Mouse (Mus musculus) liver, adult 2 months (tissue): ENCODE results near the gene Acvr2b. TPM values are rescaled to one million over a fixed set of nuclear protein-coding genes. Genes with fewer than 3 reads are reported as not detected.

Source experiments
- DNase-seq: peaks from one replicate; pipeline ENCODE4 v3.0.0-alpha.2; 2011; ENCODE audit warnings: low read depth, low spot score; ENCODE audit errors: extremely low read depth
- H3K27ac ChIP-seq: fragments of 200-500 bp; replicated peaks from 2 replicates; pipeline ENCODE4 v1.5.1; 2012; ENCODE audit warnings: low read depth, mild to moderate bottlenecking, control low read depth, inconsistent platforms, low read length; ENCODE audit not compliant: insufficient read depth
- H3K27me3 ChIP-seq: fragments of 200-500 bp; 2 replicates; pipeline ENCODE4 v1.6.1; 2012; ENCODE audit warnings: mild to moderate bottlenecking, moderate library complexity, low read length, inconsistent platforms; ENCODE audit not compliant: control insufficient read depth, insufficient read depth
- H3K36me3 ChIP-seq: fragments of 200-500 bp; 2 replicates; pipeline ENCODE4 v1.6.1; 2012; ENCODE audit warnings: low read length, inconsistent platforms; ENCODE audit not compliant: control insufficient read depth, insufficient read depth
- H3K4me1 ChIP-seq: fragments of 200-500 bp; 2 replicates; pipeline ENCODE4 v1.6.1; 2011; ENCODE audit warnings: low read length; ENCODE audit not compliant: control insufficient read depth, insufficient read depth
- H3K4me3 ChIP-seq: fragments of 200-500 bp; 2 replicates; pipeline ENCODE4 v1.5.1; 2011; ENCODE audit warnings: low read depth, mild to moderate bottlenecking, control low read depth, low read length, moderate library complexity; ENCODE audit not compliant: insufficient read depth
- H3K79me2 ChIP-seq: fragments of 200-500 bp; 2 replicates; pipeline ENCODE4 v1.6.1; 2012; ENCODE audit warnings: inconsistent platforms, mild to moderate bottlenecking, low read length, moderate library complexity; ENCODE audit not compliant: control insufficient read depth, insufficient read depth
- H3K9ac ChIP-seq: fragments of 200-500 bp; 2 replicates; pipeline ENCODE4 v1.6.1; 2012; ENCODE audit warnings: low read depth, mild to moderate bottlenecking, control low read depth, inconsistent platforms, low read length
- CTCF ChIP-seq: fragments of 200-500 bp; IDR thresholded peaks from 2 replicates; pipeline ENCODE4 v1.5.1; 2011; ENCODE audit warnings: low read depth, low read length, control low read depth
- POLR2A ChIP-seq: fragments of 200-500 bp; IDR thresholded peaks from 2 replicates; pipeline ENCODE4 v1.6.1; 2011; ENCODE audit warnings: low read length, control low read depth; ENCODE audit not compliant: insufficient read depth; ENCODE audit errors: extremely low read depth
- WGBS: fragments of 180-500 bp; shearing (Covaris S2); methylation state at CpG from one replicate; pipeline ENCODE4 v1.1.7; 2018; 5-methylcytosine and 5-hydroxymethylcytosine counted together
- polyA plus RNA-seq: library from polyadenylated mRNA; depleted of rRNA; stranded (reverse); fragments of >200 nt; gene quantifications from 2 replicates; pipeline ENCODE4 v1.2.3, GENCODE M21; 2012
- total RNA-seq: library from RNA; depleted of rRNA; stranded (reverse); fragments of >200 nt; gene quantifications from 2 replicates; pipeline ENCODE4 v1.2.3, GENCODE M21; 2014

Gene Acvr2b
- total and polyA plus RNA-seq, 2 experiments, result 4.2 to 4.8 TPM

GRCm38 (mm10) chr9:119408898-119409664, 7.2 kb downstream of the Acvr2b start:
- Histone ChIP-seq H3K27ac (no peak overlapping the region; the same call in 1 of the 2 replicates), H3K4me1 (peaks cover 14% of the 10 kb centered on the region), H3K9ac (no peak overlapping the region), H3K36me3 (no peaks in the 10 kb centered on the region), H3K79me2 (peaks cover 39% of the 10 kb centered on the region), H3K27me3 (no peaks in the 10 kb centered on the region), H3K4me3 (no peak overlapping the region)
- WGBS, result 75% methylated on average over 11 of the region's 11 CpGs
- no peak for DNase-seq
- no peak for TF ChIP-seq POLR2A
- TF ChIP-seq CTCF, result no peak

GRCm38 (mm10) chr9:119409864-119410263, 7.9 kb downstream of the Acvr2b start:
- Histone ChIP-seq H3K9ac (no peak overlapping the region), H3K4me3 (no peak overlapping the region), H3K36me3 (no peaks in the 10 kb centered on the region), H3K27me3 (no peaks in the 10 kb centered on the region), H3K4me1 (peaks cover 14% of the 10 kb centered on the region), H3K27ac (no peak overlapping the region), H3K79me2 (peaks cover 42% of the 10 kb centered on the region)
- TF ChIP-seq CTCF (no peak), POLR2A (no peak)
- DNase-seq, result peak; percentile 61
- WGBS, result 56% methylated on average over 5 of the region's 5 CpGs

- TF ChIP-seq POLR2A, result no peak
- TF ChIP-seq CTCF, result no peak
- Histone ChIP-seq H3K36me3 (no peaks in the 10 kb centered on the region), H3K9ac (no peak overlapping the region), H3K4me1 (no peaks in the 10 kb centered on the region), H3K27ac (no peak overlapping the region), H3K4me3 (peak overlapping the region; percentile 38; the same call in 1 of the 2 replicates), H3K27me3 (no peaks in the 10 kb centered on the region), H3K79me2 (peaks cover 34% of the 10 kb centered on the region; the same call in 1 of the 2 replicates)
- no peak for DNase-seq
- 83% methylated on average over 18 of the region's 18 CpGs for WGBS
Observed at GRCm38 (mm10) chr9:119418025-119418424, 16.1 kb downstream of the Acvr2b start.

- WGBS, result 96% methylated on average over 12 of the region's 12 CpGs
- Histone ChIP-seq H3K27ac (no peak overlapping the region), H3K27me3 (no peaks in the 10 kb centered on the region), H3K4me1 (no peaks in the 10 kb centered on the region), H3K79me2 (peaks cover 25% of the 10 kb centered on the region; the same call in 1 of the 2 replicates), H3K9ac (no peak overlapping the region), H3K36me3 (no peaks in the 10 kb centered on the region), H3K4me3 (no peak overlapping the region)
- TF ChIP-seq POLR2A, result no peak
- no peak for TF ChIP-seq CTCF
- no peak for DNase-seq
Observed at GRCm38 (mm10) chr9:119419852-119420438, 18.0 kb downstream of the Acvr2b start.

- no peak for DNase-seq
- Histone ChIP-seq H3K79me2 (peaks cover 5% of the 10 kb centered on the region; the same call in 1 of the 2 replicates), H3K4me3 (no peak overlapping the region), H3K27ac (no peak overlapping the region), H3K27me3 (no peaks in the 10 kb centered on the region), H3K4me1 (no peaks in the 10 kb centered on the region), H3K9ac (no peak overlapping the region), H3K36me3 (no peaks in the 10 kb centered on the region)
- TF ChIP-seq POLR2A (no peak), CTCF (no peak)
- WGBS, result 54% methylated on average over 7 of the region's 7 CpGs
Observed at GRCm38 (mm10) chr9:119425217-119425975, 23.5 kb downstream of the Acvr2b start.
